Mouse (Mus musculus): Measurements from ENCODE around the gene Polr3gl. TPM values are rescaled to one million over a fixed set of nuclear protein-coding genes. Genes with fewer than 3 reads are reported as not detected.

Polr3gl gene
- polyA plus RNA-seq, 1 experiment from 2014 or later, result 26.0 TPM

- TF ChIP-seq CTCF (IDR thresholded peaks at IDR 0.05; ENCODE audit: low read depth), result no peak
- Histone ChIP-seq H3K27me3 (ENCODE audit: insufficient read depth, low read length) (0 out of 2 replicates have a peak, but pooled peaks cover 5% of the 10 kb centered on the region), H3K9me3 (replicated peaks; ENCODE audit: low read length) (no peaks in the 10 kb centered on the region), H3K27ac (no peak overlapping the region), H3K36me3 (ENCODE audit: insufficient read depth, low read length) (no peaks in the 10 kb centered on the region), H3K9ac (ENCODE audit: low read depth, low read length) (no peak overlapping the region), H3K4me3 (replicated peaks; ENCODE audit: low read depth, low read length) (no peak overlapping the region), H3K4me1 (replicated peaks; ENCODE audit: insufficient read depth, low read length) (peaks cover 19% of the 10 kb centered on the region), H3K4me2 (ENCODE audit: low read length) (no peak overlapping the region)
- ATAC-seq (replicated peaks; ENCODE audit: low FRiP score, low read depth) (no peak), DNase-seq (ENCODE audit: low spot score) (no peak)
- 79% methylated on average over 5 of the region's 5 CpGs for WGBS
These were observed 870 bp upstream of the Polr3gl start for GRCm38 (mm10) chr3:96594851-96595250.

GRCm38 (mm10) chr3:96593374-96593773 is 607 bp downstream of the Polr3gl start:
- no peak overlapping the region for H3K27ac ChIP-seq
- TF ChIP-seq CTCF (IDR thresholded peaks at IDR 0.05; ENCODE audit: low read depth), result no peak
- H3K4me2 ChIP-seq (ENCODE audit: low read length), result peak overlapping the region; percentile 75
- 1% methylated on average over 10 of the region's 10 CpGs for WGBS
- H3K4me1 ChIP-seq (replicated peaks; ENCODE audit: insufficient read depth, low read length), result peaks cover 19% of the 10 kb centered on the region
- 0 out of 2 replicates have a peak, but pooled peaks cover 5% of the 10 kb centered on the region for H3K27me3 ChIP-seq (ENCODE audit: insufficient read depth, low read length)
- ATAC-seq (replicated peaks; ENCODE audit: low FRiP score, low read depth), result no peak
- no peaks in the 10 kb centered on the region for H3K9me3 ChIP-seq (replicated peaks; ENCODE audit: low read length)
- DNase-seq (ENCODE audit: low spot score), result peak; percentile 60
- H3K9ac ChIP-seq (ENCODE audit: low read depth, low read length), result peak overlapping the region; percentile 77
- no peaks in the 10 kb centered on the region for H3K36me3 ChIP-seq (ENCODE audit: insufficient read depth, low read length)
- peak overlapping the region; percentile 76 for H3K4me3 ChIP-seq (replicated peaks; ENCODE audit: low read depth, low read length)

GRCm38 (mm10) chr3:96590657-96591056 is 3.3 kb downstream of the Polr3gl start:
- H3K27ac ChIP-seq, result no peak overlapping the region
- H3K4me1 ChIP-seq (replicated peaks; ENCODE audit: insufficient read depth, low read length), result no peaks in the 10 kb centered on the region
- no peak for TF ChIP-seq CTCF (IDR thresholded peaks at IDR 0.05; ENCODE audit: low read depth)
- no peak overlapping the region for H3K4me3 ChIP-seq (replicated peaks; ENCODE audit: low read depth, low read length)
- H3K4me2 ChIP-seq (ENCODE audit: low read length), result no peak overlapping the region
- 0 out of 2 replicates have a peak, but pooled peaks cover 2% of the 10 kb centered on the region for H3K27me3 ChIP-seq (ENCODE audit: insufficient read depth, low read length)
- DNase-seq (ENCODE audit: low spot score), result no peak
- H3K9ac ChIP-seq (ENCODE audit: low read depth, low read length), result no peak overlapping the region
- no peaks in the 10 kb centered on the region for H3K36me3 ChIP-seq (ENCODE audit: insufficient read depth, low read length)
- WGBS, result 82% methylated on average over 4 of the region's 4 CpGs
- ATAC-seq (replicated peaks; ENCODE audit: low FRiP score, low read depth), result no peak
- no peaks in the 10 kb centered on the region for H3K9me3 ChIP-seq (replicated peaks; ENCODE audit: low read length)

- 92% methylated on average over 5 of the region's 5 CpGs for WGBS
- H3K9me3 ChIP-seq (replicated peaks; ENCODE audit: low read length), result no peaks in the 10 kb centered on the region
- no peak overlapping the region for H3K4me3 ChIP-seq (replicated peaks; ENCODE audit: low read depth, low read length)
- peak; percentile 19; the same call in 1 of the 2 replicates for TF ChIP-seq CTCF (IDR thresholded peaks at IDR 0.05; ENCODE audit: low read depth)
- H3K4me1 ChIP-seq (replicated peaks; ENCODE audit: insufficient read depth, low read length), result no peaks in the 10 kb centered on the region; the same call in 1 of the 2 replicates
- DNase-seq (ENCODE audit: low spot score) (no peak), ATAC-seq (replicated peaks; ENCODE audit: low FRiP score, low read depth) (no peak)
- no peak overlapping the region for H3K9ac ChIP-seq (ENCODE audit: low read depth, low read length)
- no peaks in the 10 kb centered on the region for H3K27me3 ChIP-seq (ENCODE audit: insufficient read depth, low read length)
- H3K4me2 ChIP-seq (ENCODE audit: low read length), result no peak overlapping the region
- H3K36me3 ChIP-seq (ENCODE audit: insufficient read depth, low read length), result no peaks in the 10 kb centered on the region
- no peak overlapping the region for H3K27ac ChIP-seq
These were observed 10.6 kb downstream of the Polr3gl start for GRCm38 (mm10) chr3:96583386-96583785.

- Histone ChIP-seq H3K4me3 (replicated peaks; ENCODE audit: low read depth, low read length) (no peak overlapping the region), H3K36me3 (ENCODE audit: insufficient read depth, low read length) (no peaks in the 10 kb centered on the region), H3K4me1 (replicated peaks; ENCODE audit: insufficient read depth, low read length) (peaks cover 7% of the 10 kb centered on the region; the same call in 1 of the 2 replicates), H3K27me3 (ENCODE audit: insufficient read depth, low read length) (no peaks in the 10 kb centered on the region), H3K4me2 (ENCODE audit: low read length) (no peak overlapping the region), H3K27ac (no peak overlapping the region), H3K9me3 (replicated peaks; ENCODE audit: low read length) (no peaks in the 10 kb centered on the region), H3K9ac (ENCODE audit: low read depth, low read length) (no peak overlapping the region)
- DNase-seq (ENCODE audit: low spot score) (no peak), ATAC-seq (replicated peaks; ENCODE audit: low FRiP score, low read depth) (no peak)
- no peak for TF ChIP-seq CTCF (IDR thresholded peaks at IDR 0.05; ENCODE audit: low read depth)
- WGBS, result 80% methylated on average over 16 of the region's 16 CpGs
These were observed 12.0 kb downstream of the Polr3gl start for GRCm38 (mm10) chr3:96581771-96582515.

- Histone ChIP-seq H3K9me3 (replicated peaks; ENCODE audit: low read length) (no peaks in the 10 kb centered on the region), H3K27me3 (ENCODE audit: insufficient read depth, low read length) (no peaks in the 10 kb centered on the region), H3K9ac (ENCODE audit: low read depth, low read length) (no peak overlapping the region), H3K4me3 (replicated peaks; ENCODE audit: low read depth, low read length) (no peak overlapping the region), H3K27ac (no peak overlapping the region), H3K36me3 (ENCODE audit: insufficient read depth, low read length) (no peaks in the 10 kb centered on the region), H3K4me1 (replicated peaks; ENCODE audit: insufficient read depth, low read length) (peaks cover 8% of the 10 kb centered on the region; the same call in 1 of the 2 replicates), H3K4me2 (ENCODE audit: low read length) (no peak overlapping the region)
- TF ChIP-seq CTCF (IDR thresholded peaks at IDR 0.05; ENCODE audit: low read depth), result no peak
- DNase-seq (ENCODE audit: low spot score) (no peak), ATAC-seq (replicated peaks; ENCODE audit: low FRiP score, low read depth) (no peak)
- WGBS, result 60% methylated on average over 6 of the region's 6 CpGs
These were observed 12.8 kb downstream of the Polr3gl start for GRCm38 (mm10) chr3:96581141-96581540.

All from kidney, postnatal 0 days (tissue).